Mouse (Mus musculus): ENCODE measurements around the gene Zfp84. TPM values are rescaled to one million over a fixed set of nuclear protein-coding genes. Genes with fewer than 3 reads are reported as not detected.
A peak's percentile ranks its signal among the peaks of the same experiment; 100 is the strongest.

Zfp84 gene
- total and polyA plus RNA-seq, 3 experiments, result 4.7 to 8.1 TPM; not detected in 1

DNA sequence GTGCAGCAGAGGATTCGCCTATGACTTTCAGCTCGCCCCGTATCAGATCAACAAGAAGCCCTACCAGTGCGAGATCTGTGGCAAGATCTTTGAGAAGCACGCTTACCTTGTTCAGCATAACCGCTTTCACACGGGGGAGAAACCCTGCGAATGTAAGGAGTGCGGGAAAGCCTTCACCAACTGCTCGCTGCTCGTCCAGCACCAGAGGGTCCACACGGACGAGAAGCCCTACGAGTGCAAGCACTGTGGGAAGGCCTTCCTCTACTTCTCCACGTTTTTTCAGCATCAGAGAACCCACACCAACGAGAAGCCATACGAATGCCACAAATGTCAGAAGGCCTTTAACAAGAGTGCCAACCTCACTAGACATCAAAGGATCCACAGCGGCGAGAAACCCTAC lies 8.2 kb downstream of the Zfp84 start:
- no peaks in the 10 kb centered on the region for H3K4me1 ChIP-seq (ENCODE audit: control insufficient read depth in 1 of 2, insufficient read depth in 2 of 2, low read length in 2 of 2)
- H3K9ac ChIP-seq (ENCODE audit: control insufficient read depth, low read depth, low read length, poor library complexity, severe bottlenecking), result no peak overlapping the region
- TF ChIP-seq MXI1 (IDR thresholded peaks at IDR 0.05; ENCODE audit: low read depth, low read length), result no peak
- no peak for TF ChIP-seq EP300 (IDR thresholded peaks at IDR 0.05; ENCODE audit: low read depth in 1 of 2, low read length in 2 of 2)
- TF ChIP-seq CHD1 (IDR thresholded peaks at IDR 0.05; ENCODE audit: low read depth, low read length), result no peak
- TF ChIP-seq MAX (IDR thresholded peaks at IDR 0.05; ENCODE audit: low read length), result no peak
- no peak for TF ChIP-seq ETS1 (IDR thresholded peaks at IDR 0.05; ENCODE audit: low read depth, low read length)
- no peak for DNase-seq (ENCODE audit: low read depth, low spot score)
- H3K9me3 ChIP-seq (replicated peaks; ENCODE audit: insufficient read depth, low read length), result no peaks in the 10 kb centered on the region
- H3K36me3 ChIP-seq (ENCODE audit: control insufficient read depth in 1 of 2, insufficient read depth in 2 of 2, low read length in 2 of 2), result peaks cover 0 to 28% of the 10 kb centered on the region in 2 experiments; a peak in 2 of 4 replicates
- no peak overlapping the region for H3K4me3 ChIP-seq (ENCODE audit: control insufficient read depth in 1 of 2, insufficient read depth in 1 of 2, low read depth in 2 of 2, low read length in 2 of 2)
- no peaks in the 10 kb centered on the region for H3K27me3 ChIP-seq (ENCODE audit: control insufficient read depth in 1 of 2, insufficient read depth in 2 of 2, low read length in 2 of 2)
- no peaks in the 10 kb centered on the region for H3K79me2 ChIP-seq (ENCODE audit: control insufficient read depth, insufficient read depth, low read length, poor library complexity)
- no peak overlapping the region for H3K27ac ChIP-seq (ENCODE audit: control insufficient read depth, low read depth, low read length)

DNA sequence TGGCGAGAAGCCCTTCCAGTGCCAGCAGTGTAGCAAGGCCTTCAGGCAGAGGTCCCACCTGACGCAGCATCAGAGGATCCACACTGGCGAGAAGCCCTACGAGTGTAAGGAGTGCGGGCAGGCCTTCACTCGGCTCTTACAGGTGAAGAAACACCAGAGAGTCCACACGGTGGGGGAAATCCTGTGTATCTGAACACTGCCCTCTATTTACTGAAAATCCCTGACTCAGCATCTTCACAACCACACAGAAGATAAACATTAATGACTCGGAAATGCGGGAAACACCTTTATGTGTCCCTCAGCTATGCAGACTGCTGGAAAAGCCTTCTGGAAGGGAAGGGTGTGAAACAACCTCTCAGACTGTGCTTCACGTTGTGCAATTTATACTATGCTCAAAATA lies 9.0 kb downstream of the Zfp84 start:
- Histone ChIP-seq H3K27me3 (ENCODE audit: control insufficient read depth in 1 of 2, insufficient read depth in 2 of 2, low read length in 2 of 2) (no peaks in the 10 kb centered on the region), H3K4me3 (ENCODE audit: control insufficient read depth in 1 of 2, insufficient read depth in 1 of 2, low read depth in 2 of 2, low read length in 2 of 2) (no peak overlapping the region), H3K36me3 (ENCODE audit: control insufficient read depth in 1 of 2, insufficient read depth in 2 of 2, low read length in 2 of 2) (peaks cover 0 to 28% of the 10 kb centered on the region in 2 experiments; a peak in 2 of 4 replicates), H3K9ac (ENCODE audit: control insufficient read depth, low read depth, low read length, poor library complexity, severe bottlenecking) (no peak overlapping the region), H3K9me3 (replicated peaks; ENCODE audit: insufficient read depth, low read length) (no peaks in the 10 kb centered on the region), H3K4me1 (ENCODE audit: control insufficient read depth in 1 of 2, insufficient read depth in 2 of 2, low read length in 2 of 2) (no peaks in the 10 kb centered on the region), H3K79me2 (ENCODE audit: control insufficient read depth, insufficient read depth, low read length, poor library complexity) (no peaks in the 10 kb centered on the region), H3K27ac (ENCODE audit: control insufficient read depth, low read depth, low read length) (no peak overlapping the region)
- DNase-seq (ENCODE audit: low read depth, low spot score), result no peak
- TF ChIP-seq BHLHE40 (IDR thresholded peaks at IDR 0.05; ENCODE audit: borderline replicate concordance, low read depth, low read length), result no peak
- TF ChIP-seq ZKSCAN1 (IDR thresholded peaks at IDR 0.05; ENCODE audit: low read depth, low read length), result no peak
- TF ChIP-seq CHD1 (IDR thresholded peaks at IDR 0.05; ENCODE audit: low read depth, low read length), result no peak
- TF ChIP-seq CTCF (IDR thresholded peaks at IDR 0.05 in 2 of 3, conservative IDR thresholded peaks at IDR 0.05 in 1 of 3; ENCODE audit: control insufficient read depth in 1 of 3, insufficient read depth in 1 of 3, low read depth in 2 of 3, low read length in 3 of 3, poor library complexity in 1 of 3, severe bottlenecking in 1 of 3), result no peak
- no peak for TF ChIP-seq USF1 (IDR thresholded peaks at IDR 0.05; ENCODE audit: low read depth, low read length)
- no peak for TF ChIP-seq ELF1 (IDR thresholded peaks at IDR 0.05; ENCODE audit: low read depth, low read length)
- no peak for TF ChIP-seq POLR2AphosphoS2 (IDR thresholded peaks at IDR 0.05; ENCODE audit: low read length)

DNA sequence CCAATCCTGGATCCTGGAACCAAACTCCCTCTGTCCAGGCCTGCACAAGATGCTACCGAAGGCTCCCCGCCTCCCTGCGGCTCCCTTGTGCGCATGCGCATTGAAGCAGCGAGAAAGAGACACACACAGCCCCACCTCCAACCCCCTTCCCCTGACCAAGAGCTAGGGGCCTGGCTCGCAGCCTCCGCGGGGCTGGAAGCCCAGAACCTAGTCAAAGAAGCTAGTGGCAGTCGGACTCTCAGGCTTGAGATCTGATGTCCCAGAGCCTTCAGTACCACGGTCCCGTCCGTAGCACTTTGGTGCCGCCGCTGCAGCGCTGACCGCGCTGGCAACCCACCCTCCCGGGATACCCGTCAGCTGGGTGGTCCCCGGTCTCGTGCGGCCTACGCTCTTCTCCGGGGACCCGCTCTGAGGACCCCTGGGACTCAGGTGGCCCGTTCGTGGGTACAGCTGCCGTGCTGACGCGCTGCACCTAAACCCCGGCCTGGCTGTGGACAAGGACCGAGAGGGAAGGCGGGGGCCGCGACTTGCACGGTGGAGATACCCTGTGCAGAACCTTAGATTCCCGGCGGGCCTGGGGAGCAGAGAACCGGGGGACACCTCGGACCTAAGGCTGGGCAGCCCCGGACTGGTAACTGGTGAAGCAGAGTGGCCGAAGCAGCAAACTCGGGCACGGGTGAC lies 15.7 kb downstream of the Zfp84 start, which contains the start of gene Zfp30:
Zfp30 (plus strand) TSS at position 128 of the 681 bp plus-strand sequence.
- H3K9ac ChIP-seq (ENCODE audit: control insufficient read depth, low read depth, low read length, poor library complexity, severe bottlenecking), result peak within 1 kb of the TSS; percentile 79
- no peaks in the 10 kb centered on the region for H3K27me3 ChIP-seq (ENCODE audit: control insufficient read depth in 1 of 2, insufficient read depth in 2 of 2, low read length in 2 of 2)
- DNase-seq (ENCODE audit: low read depth, low spot score), result peak; percentile 93
- H3K36me3 ChIP-seq (ENCODE audit: control insufficient read depth in 1 of 2, insufficient read depth in 2 of 2, low read length in 2 of 2), result no peaks in the 10 kb centered on the region
- H3K9me3 ChIP-seq (replicated peaks; ENCODE audit: insufficient read depth, low read length), result no peaks in the 10 kb centered on the region
- H3K79me2 ChIP-seq (ENCODE audit: control insufficient read depth, insufficient read depth, low read length, poor library complexity), result no peaks in the 10 kb centered on the region; the same call in 1 of the 2 replicates
- H3K27ac ChIP-seq (ENCODE audit: control insufficient read depth, low read depth, low read length), result peak within 1 kb of the TSS; percentile 46; the same call in 1 of the 2 replicates
- peak within 1 kb of the TSS; percentile 80 to 93 for H3K4me3 ChIP-seq (ENCODE audit: control insufficient read depth in 1 of 2, insufficient read depth in 1 of 2, low read depth in 2 of 2, low read length in 2 of 2)
- no peaks in the 10 kb centered on the region; a peak in 1 of 4 replicates for H3K4me1 ChIP-seq (ENCODE audit: control insufficient read depth in 1 of 2, insufficient read depth in 2 of 2, low read length in 2 of 2)
- peak; percentile 51; the same call in 1 of the 2 replicates for TF ChIP-seq TBP (IDR thresholded peaks at IDR 0.05; ENCODE audit: low read depth, low read length)
- peak; percentile 56 for TF ChIP-seq HCFC1 (IDR thresholded peaks at IDR 0.05; ENCODE audit: low read depth, low read length)
- TF ChIP-seq SIN3A (IDR thresholded peaks at IDR 0.05; ENCODE audit: low read length), result peak; percentile 77; the same call in 1 of the 2 replicates
- peak; percentile 43 to 60; a peak in 2 of 4 replicates for TF ChIP-seq POLR2A (IDR thresholded peaks at IDR 0.05; ENCODE audit: control insufficient read depth in 1 of 2, insufficient read depth in 1 of 2, low read depth in 1 of 2, low read length in 2 of 2, poor library complexity in 1 of 2)
- 0 out of 2 replicates have a peak, but pooled peaks have one; percentile 78 for TF ChIP-seq UBTF (IDR thresholded peaks at IDR 0.05; ENCODE audit: borderline replicate concordance, insufficient read depth, low read depth, low read length)
- TF ChIP-seq NELFE (IDR thresholded peaks at IDR 0.05; ENCODE audit: low read depth, low read length), result peak; percentile 57
- TF ChIP-seq USF1 (IDR thresholded peaks at IDR 0.05; ENCODE audit: low read depth, low read length), result peak; percentile 72
- no peak for TF ChIP-seq SMC3 (IDR thresholded peaks at IDR 0.05; ENCODE audit: low read depth, low read length)
- no peak for TF ChIP-seq POLR2AphosphoS2 (IDR thresholded peaks at IDR 0.05; ENCODE audit: low read length)
- TF ChIP-seq TCF12 (IDR thresholded peaks at IDR 0.05; ENCODE audit: low read depth, low read length), result peak; percentile 21; the same call in 1 of the 2 replicates
- 0 out of 2 replicates have a peak, but pooled peaks have one; percentile 41 for TF ChIP-seq ZMIZ1 (IDR thresholded peaks at IDR 0.05; ENCODE audit: low read depth, low read length)
- peak; percentile 65; the same call in 1 of the 2 replicates for TF ChIP-seq MAZ (IDR thresholded peaks at IDR 0.05; ENCODE audit: low read depth, low read length)
- TF ChIP-seq NRF1 (IDR thresholded peaks at IDR 0.05; ENCODE audit: insufficient read depth, low read depth, low read length, poor library complexity, severe bottlenecking), result peak; percentile 92
- TF ChIP-seq BHLHE40 (IDR thresholded peaks at IDR 0.05; ENCODE audit: borderline replicate concordance, low read depth, low read length), result peak; percentile 27; the same call in 1 of the 2 replicates
- TF ChIP-seq GABPA (IDR thresholded peaks at IDR 0.05; ENCODE audit: low read depth, low read length), result no peak

Data from MEL (cell line).